Mouse (Mus musculus): ENCODE measurements at regions not wholly inside any gene's neighbourhood (a gene's known extent, or its start where the extent isn't known, plus 50 kb on each side); places are given as distances from the start of the nearest gene placed in this dataset.

DNA sequence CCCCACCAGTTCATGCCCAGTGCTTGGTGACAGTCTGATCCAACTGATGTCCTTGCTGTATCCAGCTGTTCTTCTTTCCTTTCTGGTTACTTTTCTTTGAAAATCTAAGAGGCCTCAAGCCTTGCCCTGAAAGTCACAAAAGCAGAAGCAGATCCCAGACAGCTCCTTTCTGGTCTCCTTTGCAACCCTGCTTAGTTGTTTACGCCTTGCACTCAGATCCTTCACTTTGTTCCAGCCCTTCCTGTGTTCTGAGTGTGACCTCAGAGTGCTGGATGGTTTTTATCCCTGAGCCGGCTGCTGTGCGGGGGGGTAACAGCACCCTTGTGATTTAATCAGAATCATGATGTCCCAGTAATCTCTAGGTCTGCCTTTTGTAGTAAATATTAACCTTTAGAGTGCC is 324.3 kb upstream of the Npvf start:
- Histone ChIP-seq H3K27me3 (ENCODE audit: control insufficient read depth, insufficient read depth, low read length) (no peaks in the 10 kb centered on the region), H3K9me3 (ENCODE audit: control insufficient read depth, low read length) (no peaks in the 10 kb centered on the region), H3K9ac (ENCODE audit: low read length) (no peak overlapping the region), H3K36me3 (ENCODE audit: control insufficient read depth, insufficient read depth, low read length) (no peaks in the 10 kb centered on the region), H3K4me1 (replicated peaks; ENCODE audit: control insufficient read depth, insufficient read depth) (peaks cover 4% of the 10 kb centered on the region; the same call in 1 of the 2 replicates), H3K27ac (replicated peaks) (peak overlapping the region; percentile 19), H3K4me2 (replicated peaks; ENCODE audit: low read depth) (no peak overlapping the region), H3K4me3 (ENCODE audit: low read depth, low read length) (no peak overlapping the region)
- WGBS: 36% methylated on average over 3 of the region's 3 CpGs
- TF ChIP-seq CTCF (IDR thresholded peaks at IDR 0.05; ENCODE audit: low read depth) (no peak), EP300 (optimal IDR thresholded peaks at IDR 0.05) (no peak)
- DNase-seq (ENCODE audit: low spot score) (no peak), ATAC-seq (ENCODE audit: low FRiP score, low TSS enrichment) (no peak; the same call in 1 of the 2 replicates)

DNA sequence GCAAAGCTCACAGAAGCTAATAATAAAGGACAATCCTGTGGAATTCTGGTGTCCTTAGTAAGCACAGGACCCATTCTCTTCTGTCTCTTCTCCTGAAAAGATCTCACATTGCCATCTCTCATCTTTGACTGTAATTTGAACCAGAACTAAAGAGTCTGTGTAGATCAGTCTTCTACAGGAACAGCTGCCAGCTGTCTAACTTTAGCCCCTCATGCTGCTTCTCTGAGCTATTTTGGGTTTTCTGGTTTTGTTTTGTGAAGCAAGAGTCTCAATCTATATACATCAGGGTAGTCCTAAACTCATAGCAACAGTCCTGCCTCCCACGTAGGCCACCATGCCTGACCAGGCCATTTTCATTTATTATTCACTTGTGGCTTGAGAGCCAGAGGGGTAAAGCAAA is 325.5 kb upstream of the Npvf start:
- DNase-seq (ENCODE audit: low spot score): no peak

DNA sequence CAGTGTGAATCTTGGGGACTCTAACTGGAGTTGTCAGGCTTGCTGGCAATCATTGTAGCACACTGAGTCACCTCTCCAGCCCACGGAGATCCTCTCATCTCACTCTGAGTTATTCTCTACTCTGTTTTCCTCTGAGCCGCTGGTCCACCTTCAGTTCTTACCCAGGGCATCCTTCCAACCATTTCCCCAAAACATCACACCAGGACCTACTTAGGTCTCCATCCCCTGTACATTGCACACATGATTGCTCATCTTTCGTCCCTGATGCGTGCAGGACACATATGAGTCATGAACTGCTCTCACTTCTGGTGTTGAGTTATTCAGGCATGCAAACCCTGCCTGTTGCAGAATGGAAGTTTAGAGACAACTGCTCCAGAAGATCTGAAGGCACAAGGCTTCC is 326.1 kb upstream of the Npvf start:
- DNase-seq (ENCODE audit: low spot score) (no peak), ATAC-seq (ENCODE audit: low FRiP score, low TSS enrichment) (no peak)
- no peaks in the 10 kb centered on the region for H3K36me3 ChIP-seq (ENCODE audit: control insufficient read depth, insufficient read depth, low read length)
- no peak overlapping the region for H3K4me3 ChIP-seq (ENCODE audit: low read depth, low read length)
- peaks cover 4% of the 10 kb centered on the region for H3K4me1 ChIP-seq (replicated peaks; ENCODE audit: control insufficient read depth, insufficient read depth)
- 71% methylated on average over 4 of the region's 4 CpGs for WGBS
- no peaks in the 10 kb centered on the region for H3K9me3 ChIP-seq (ENCODE audit: control insufficient read depth, low read length)
- no peak overlapping the region for H3K4me2 ChIP-seq (replicated peaks; ENCODE audit: low read depth)
- 0 out of 2 replicates have a peak overlapping the region, but pooled peaks have one; percentile 0 for H3K27ac ChIP-seq (replicated peaks)
- H3K27me3 ChIP-seq (ENCODE audit: control insufficient read depth, insufficient read depth, low read length): no peaks in the 10 kb centered on the region
- H3K9ac ChIP-seq (ENCODE audit: low read length): no peak overlapping the region
- TF ChIP-seq CTCF (IDR thresholded peaks at IDR 0.05; ENCODE audit: low read depth) (no peak), EP300 (optimal IDR thresholded peaks at IDR 0.05) (no peak)

More for the DNA sequence above, 325.5 kb upstream of the Npvf start:
- H3K9ac ChIP-seq (ENCODE audit: low read length): no peak overlapping the region
- H3K36me3 ChIP-seq (ENCODE audit: control insufficient read depth, insufficient read depth, low read length): no peaks in the 10 kb centered on the region
- no peaks in the 10 kb centered on the region for H3K9me3 ChIP-seq (ENCODE audit: control insufficient read depth, low read length)
- H3K27me3 ChIP-seq (ENCODE audit: control insufficient read depth, insufficient read depth, low read length): no peaks in the 10 kb centered on the region
- WGBS: 34% methylated on average over 1 of the region's 1 CpGs
- H3K4me3 ChIP-seq (ENCODE audit: low read depth, low read length): no peak overlapping the region
- TF ChIP-seq EP300 (optimal IDR thresholded peaks at IDR 0.05): no peak
- no peak overlapping the region for H3K4me2 ChIP-seq (replicated peaks; ENCODE audit: low read depth)
- 0 out of 2 replicates have a peak overlapping the region, but pooled peaks have one; percentile 0 for H3K27ac ChIP-seq (replicated peaks)
- ATAC-seq (ENCODE audit: low FRiP score, low TSS enrichment): no peak
- H3K4me1 ChIP-seq (replicated peaks; ENCODE audit: control insufficient read depth, insufficient read depth): peaks cover 4% of the 10 kb centered on the region; the same call in 1 of the 2 replicates

DNA sequence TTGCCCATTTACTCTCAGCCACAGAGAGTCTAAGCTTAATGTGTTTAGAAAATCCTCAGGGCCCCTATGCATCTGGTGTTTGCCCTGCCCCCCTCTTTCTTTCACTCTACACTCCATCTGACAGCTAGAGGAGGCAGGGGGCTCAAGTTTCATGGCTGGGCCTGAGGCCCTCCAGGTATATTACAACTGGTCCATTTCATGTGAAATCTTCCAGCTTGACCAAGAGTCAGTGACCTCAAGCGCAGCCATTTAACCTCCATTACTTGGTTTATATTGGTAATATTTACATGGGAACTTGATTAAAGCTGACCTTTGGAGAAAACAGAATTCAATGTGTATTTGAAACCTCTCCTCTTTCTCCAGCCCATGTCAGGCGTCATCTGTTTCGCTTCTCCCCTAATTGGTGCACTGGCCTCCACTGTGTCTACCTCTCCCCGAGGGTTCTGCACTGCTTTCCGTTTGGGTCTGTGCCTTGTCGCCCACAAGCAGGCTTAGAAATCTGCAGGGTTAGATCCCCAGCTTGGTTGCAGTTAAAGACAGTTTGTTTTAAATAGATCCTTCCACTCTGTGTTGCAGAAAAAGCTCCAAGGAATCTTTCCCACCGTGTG is 327.6 kb upstream of the Npvf start:
- H3K36me3 ChIP-seq (ENCODE audit: control insufficient read depth, insufficient read depth, low read length): no peaks in the 10 kb centered on the region
- H3K4me1 ChIP-seq (replicated peaks; ENCODE audit: control insufficient read depth, insufficient read depth): peaks cover 4% of the 10 kb centered on the region
- H3K4me2 ChIP-seq (replicated peaks; ENCODE audit: low read depth): no peak overlapping the region
- 41% methylated on average over 7 of the region's 7 CpGs for WGBS
- ATAC-seq (ENCODE audit: low FRiP score, low TSS enrichment) (no peak), DNase-seq (ENCODE audit: low spot score) (no peak)
- no peaks in the 10 kb centered on the region for H3K27me3 ChIP-seq (ENCODE audit: control insufficient read depth, insufficient read depth, low read length)
- TF ChIP-seq EP300 (optimal IDR thresholded peaks at IDR 0.05): no peak
- TF ChIP-seq CTCF (IDR thresholded peaks at IDR 0.05; ENCODE audit: low read depth): no peak
- H3K9ac ChIP-seq (ENCODE audit: low read length): peak overlapping the region; percentile 14; the same call in 1 of the 2 replicates
- no peak overlapping the region for H3K4me3 ChIP-seq (ENCODE audit: low read depth, low read length)
- peak overlapping the region; percentile 61 for H3K27ac ChIP-seq (replicated peaks)
- no peaks in the 10 kb centered on the region for H3K9me3 ChIP-seq (ENCODE audit: control insufficient read depth, low read length)

DNA sequence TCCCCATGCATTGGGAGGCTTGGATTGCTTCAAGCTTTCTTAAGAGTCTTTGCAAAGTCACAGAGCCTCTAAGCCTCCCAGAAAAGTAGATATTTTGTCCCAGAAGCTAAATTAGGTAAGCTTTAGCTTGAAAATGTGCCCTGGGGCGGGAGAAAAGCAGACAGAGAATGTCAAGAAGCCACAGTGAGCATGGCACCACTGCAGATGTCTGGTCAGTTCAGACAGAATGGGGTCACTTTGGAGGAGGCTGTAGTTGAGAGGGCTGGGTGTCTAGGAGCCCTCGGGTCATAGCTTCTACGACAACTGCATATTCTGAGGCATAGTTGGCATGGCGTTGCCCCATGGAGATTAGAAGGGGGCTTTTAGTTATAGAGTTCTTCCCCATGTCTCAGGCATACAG is 328.6 kb upstream of the Npvf start:
- Histone ChIP-seq H3K9me3 (ENCODE audit: control insufficient read depth, low read length) (no peaks in the 10 kb centered on the region), H3K9ac (ENCODE audit: low read length) (no peak overlapping the region), H3K4me1 (replicated peaks; ENCODE audit: control insufficient read depth, insufficient read depth) (peaks cover 4% of the 10 kb centered on the region), H3K4me3 (ENCODE audit: low read depth, low read length) (no peak overlapping the region), H3K27ac (replicated peaks) (peak overlapping the region; percentile 5), H3K36me3 (ENCODE audit: control insufficient read depth, insufficient read depth, low read length) (no peaks in the 10 kb centered on the region), H3K27me3 (ENCODE audit: control insufficient read depth, insufficient read depth, low read length) (no peaks in the 10 kb centered on the region), H3K4me2 (replicated peaks; ENCODE audit: low read depth) (no peak overlapping the region)
- TF ChIP-seq EP300 (optimal IDR thresholded peaks at IDR 0.05) (no peak), CTCF (IDR thresholded peaks at IDR 0.05; ENCODE audit: low read depth) (no peak)
- DNase-seq (ENCODE audit: low spot score): no peak
- WGBS: 46% methylated on average over 4 of the region's 4 CpGs
- no peak for ATAC-seq (ENCODE audit: low FRiP score, low TSS enrichment)

DNA sequence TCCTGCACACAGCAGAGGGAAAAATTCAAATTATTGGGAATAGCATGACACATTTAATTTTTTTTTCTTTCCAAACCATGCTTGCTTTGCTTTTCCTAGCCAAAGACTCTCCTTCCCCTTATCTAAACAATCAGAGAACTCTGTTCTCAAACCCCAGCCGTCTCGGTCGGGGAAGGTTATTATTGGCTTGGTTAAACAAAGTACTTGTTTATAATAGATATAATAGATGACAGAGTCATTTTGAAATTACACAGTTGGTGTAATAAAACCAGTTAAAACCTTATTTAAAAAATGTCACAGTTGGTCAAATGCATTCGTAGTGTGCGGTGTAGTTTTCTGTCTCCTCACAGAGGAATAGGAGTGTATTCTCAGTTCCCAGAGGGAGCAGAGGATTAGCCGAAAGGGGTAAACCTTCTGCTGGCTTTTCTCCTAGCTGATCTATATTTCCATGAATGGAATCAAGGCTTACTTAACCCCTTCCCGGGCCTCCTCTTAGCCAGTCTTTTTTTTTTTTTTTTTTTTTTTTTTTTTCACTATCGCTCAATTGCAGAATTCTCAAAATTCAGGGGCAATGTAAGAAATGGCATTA is 329.4 kb upstream of the Npvf start:
- Histone ChIP-seq H3K27me3 (ENCODE audit: control insufficient read depth, insufficient read depth, low read length) (no peaks in the 10 kb centered on the region), H3K4me1 (replicated peaks; ENCODE audit: control insufficient read depth, insufficient read depth) (peaks cover 4% of the 10 kb centered on the region), H3K9ac (ENCODE audit: low read length) (no peak overlapping the region), H3K4me2 (replicated peaks; ENCODE audit: low read depth) (no peak overlapping the region), H3K9me3 (ENCODE audit: control insufficient read depth, low read length) (no peaks in the 10 kb centered on the region), H3K27ac (replicated peaks) (peak overlapping the region; percentile 5; the same call in 1 of the 2 replicates), H3K4me3 (ENCODE audit: low read depth, low read length) (no peak overlapping the region), H3K36me3 (ENCODE audit: control insufficient read depth, insufficient read depth, low read length) (no peaks in the 10 kb centered on the region)
- DNase-seq (ENCODE audit: low spot score) (no peak), ATAC-seq (ENCODE audit: low FRiP score, low TSS enrichment) (no peak)
- no peak for TF ChIP-seq CTCF (IDR thresholded peaks at IDR 0.05; ENCODE audit: low read depth)
- no peak for TF ChIP-seq EP300 (optimal IDR thresholded peaks at IDR 0.05)
- 10% methylated on average over 8 of the region's 8 CpGs for WGBS

Data from stomach, postnatal 0 days (tissue).